ENCODE assay signal across 9 mouse cellular contexts in the genomic region with DNA sequence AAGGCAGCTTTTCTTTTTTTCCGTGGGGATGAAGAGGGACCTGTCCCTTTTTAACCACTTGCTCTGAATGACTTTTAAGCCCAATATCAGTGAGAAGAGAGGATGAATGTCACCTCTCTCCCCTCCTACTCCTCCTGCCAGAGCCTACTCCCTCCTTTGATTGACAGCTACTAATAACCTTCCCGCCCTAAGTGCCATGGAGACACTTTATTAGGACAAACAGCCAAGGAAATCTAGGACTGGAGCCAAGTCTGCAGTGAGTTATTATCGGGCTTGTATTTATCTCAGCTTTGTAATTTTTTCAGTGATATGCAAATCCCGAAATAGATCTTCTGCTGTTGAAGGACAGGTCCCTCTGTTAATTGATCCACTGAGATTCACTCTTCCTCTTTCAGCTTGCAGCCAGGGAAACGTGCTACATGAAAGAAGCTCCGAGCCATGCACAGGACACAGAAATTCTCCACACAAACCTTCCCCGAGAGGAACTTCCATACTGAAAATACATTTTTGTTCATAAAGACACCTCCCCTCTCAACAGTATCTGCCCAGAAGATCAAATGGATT.
DNase-seq lines count a peak whose midpoint lies in the region; ATAC-seq and TF ChIP-seq lines count a peak whose summit lies in the region.
"Had no signal": no experiment of that assay in that cellular context is flagged by ENCODE, and none has a peak within 500 bp of the region (broad histone marks: within the 10 kb centered on the region; RNA-seq: fewer than 3 reads in every experiment).

No protein-coding gene starts in this region.

- no peak overlapping the region for H3K4me3 ChIP-seq in lung, embryonic 14.5 days (ENCODE audit: low read depth, low read length)
- no peak overlapping the region for H3K4me3 ChIP-seq in heart, embryonic 14.5 days (ENCODE audit: control insufficient read depth in 1 of 2, insufficient read depth in 1 of 2, low read depth in 1 of 2, low read length in 2 of 2)
- no peak overlapping the region for H3K4me3 ChIP-seq in midbrain, embryonic 12.5 days
- no peak overlapping the region for H3K4me3 ChIP-seq in intestine, embryonic 15.5 days (replicated peaks)
- H3K4me3 ChIP-seq: embryonic facial prominence, embryonic 13.5 days had no signal

- peak; percentile 58; the same call in 1 of the 2 replicates for ATAC-seq in lung, embryonic 14.5 days (ENCODE audit: insufficient read depth)
- ATAC-seq in heart, embryonic 14.5 days (ENCODE audit: insufficient number of reproducible peaks, insufficient read depth, low FRiP score, low read depth): no peak
- peak; percentile 72 for ATAC-seq in midbrain, embryonic 12.5 days (ENCODE audit: low FRiP score, low read depth)
- no peak for ATAC-seq in intestine, embryonic 15.5 days

- H3K9ac ChIP-seq in lung, embryonic 14.5 days: no peak overlapping the region
- H3K9ac ChIP-seq in heart, embryonic 14.5 days (ENCODE audit: low read length): no peak overlapping the region
- H3K9ac ChIP-seq in midbrain, embryonic 12.5 days (replicated peaks): no peak overlapping the region
- H3K9ac ChIP-seq in intestine, embryonic 15.5 days: no peak overlapping the region
- H3K9ac ChIP-seq: embryonic facial prominence, embryonic 13.5 days had no signal

- no peaks in the 10 kb centered on the region for H3K9me3 ChIP-seq in lung, embryonic 14.5 days (ENCODE audit: low read depth, low read length)
- no peaks in the 10 kb centered on the region for H3K9me3 ChIP-seq in heart, embryonic 14.5 days (ENCODE audit: control insufficient read depth, low read length)
- H3K9me3 ChIP-seq in midbrain, embryonic 12.5 days: no peaks in the 10 kb centered on the region
- no peaks in the 10 kb centered on the region for H3K9me3 ChIP-seq in intestine, embryonic 15.5 days
- H3K9me3 ChIP-seq: embryonic facial prominence, embryonic 13.5 days had no signal

- H3K36me3 ChIP-seq in lung, embryonic 14.5 days (ENCODE audit: insufficient read depth): no peaks in the 10 kb centered on the region
- H3K36me3 ChIP-seq in heart, embryonic 14.5 days (ENCODE audit: control insufficient read depth, insufficient read depth, low read length): no peaks in the 10 kb centered on the region
- no peaks in the 10 kb centered on the region for H3K36me3 ChIP-seq in midbrain, embryonic 12.5 days
- H3K36me3 ChIP-seq in intestine, embryonic 15.5 days: no peaks in the 10 kb centered on the region
- H3K36me3 ChIP-seq: embryonic facial prominence, embryonic 13.5 days had no signal

- H3K27ac ChIP-seq in lung, embryonic 14.5 days (ENCODE audit: low read depth): no peak overlapping the region
- H3K27ac ChIP-seq in heart, embryonic 14.5 days (replicated peaks in 1 of 2; ENCODE audit: control insufficient read depth in 1 of 2, insufficient read depth in 1 of 2, low read depth in 2 of 2, low read length in 2 of 2): no peak overlapping the region
- peak overlapping the region; percentile 50 for H3K27ac ChIP-seq in midbrain, embryonic 12.5 days (replicated peaks)
- H3K27ac ChIP-seq in intestine, embryonic 15.5 days: no peak overlapping the region
- H3K27ac ChIP-seq: embryonic facial prominence, embryonic 13.5 days had no signal

- peaks cover 3% of the 10 kb centered on the region; the same call in 1 of the 2 replicates for H3K4me1 ChIP-seq in lung, embryonic 14.5 days (ENCODE audit: insufficient read depth)
- H3K4me1 ChIP-seq in heart, embryonic 14.5 days (ENCODE audit: control insufficient read depth in 2 of 2, insufficient read depth in 2 of 2, low read length in 2 of 2): peaks cover 0 to 7% of the 10 kb centered on the region in 2 experiments; a peak in 1 of 4 replicates
- H3K4me1 ChIP-seq in midbrain, embryonic 12.5 days: peaks cover 31% of the 10 kb centered on the region
- H3K4me1 ChIP-seq in intestine, embryonic 15.5 days (replicated peaks): no peaks in the 10 kb centered on the region
- H3K4me1 ChIP-seq: embryonic facial prominence, embryonic 13.5 days had no signal

- WGBS in lung, embryonic 14.5 days: 34% methylated on average over 7 of the region's 7 CpGs
- 12% methylated on average over 7 of the region's 7 CpGs for WGBS in heart, embryonic 14.5 days
- 30% methylated on average over 7 of the region's 7 CpGs for WGBS in midbrain, embryonic 12.5 days
- 45% methylated on average over 7 of the region's 7 CpGs for WGBS in intestine, embryonic 15.5 days

- peak; percentile 76 for DNase-seq in lung, embryonic 14.5 days
- DNase-seq in lung, postnatal 25 days (ENCODE audit: low spot score): no peak
- DNase-seq in embryo, embryonic 11 days: peak; percentile 12
- no peak for DNase-seq in thymus, postnatal 25 days
- DNase-seq: liver had no signal

- H3K4me2 ChIP-seq in lung, embryonic 14.5 days: no peak overlapping the region
- peak overlapping the region; percentile 44 for H3K4me2 ChIP-seq in heart, embryonic 14.5 days (ENCODE audit: low read length)
- peak overlapping the region; percentile 19; the same call in 1 of the 2 replicates for H3K4me2 ChIP-seq in midbrain, embryonic 12.5 days (replicated peaks)
- H3K4me2 ChIP-seq in intestine, embryonic 15.5 days (replicated peaks): no peak overlapping the region
- H3K4me2 ChIP-seq: embryonic facial prominence, embryonic 13.5 days had no signal

- TF ChIP-seq CTCF in lung, embryonic 14.5 days (IDR thresholded peaks at IDR 0.05; ENCODE audit: low read depth): no peak

- H3K27me3 ChIP-seq in lung, embryonic 14.5 days (ENCODE audit: insufficient read depth, low read length): no peaks in the 10 kb centered on the region
- no peaks in the 10 kb centered on the region for H3K27me3 ChIP-seq in heart, embryonic 14.5 days (ENCODE audit: control insufficient read depth, insufficient read depth, low read length)
- no peaks in the 10 kb centered on the region for H3K27me3 ChIP-seq in midbrain, embryonic 12.5 days
- no peaks in the 10 kb centered on the region for H3K27me3 ChIP-seq in intestine, embryonic 15.5 days (replicated peaks)
- H3K27me3 ChIP-seq: embryonic facial prominence, embryonic 13.5 days had no signal

Comparison
In these comparisons a context has a peak if more than half of its experiments do, and no peak if none do; other contexts are left out.
1. DNase-seq: peak in lung, embryonic 14.5 days (single experiment) and embryo, embryonic 11 days (single experiment); none in lung, postnatal 25 days (single experiment) and thymus, postnatal 25 days (single experiment).
2. ATAC-seq: peak in lung, embryonic 14.5 days (single experiment) and midbrain, embryonic 12.5 days (single experiment); none in heart, embryonic 14.5 days (single experiment) and intestine, embryonic 15.5 days (single experiment).
3. H3K4me2 ChIP-seq: peak in heart, embryonic 14.5 days (single experiment) and midbrain, embryonic 12.5 days (single experiment); none in lung, embryonic 14.5 days (single experiment) and intestine, embryonic 15.5 days (single experiment).